Mouse (Mus musculus) small intestine, adult 2 months (tissue): ENCODE measurements around the gene Tnfrsf13b.

Experiments
- CTCF ChIP-seq: fragments of 200-500 bp; IDR thresholded peaks from 2 replicates; pipeline ENCODE4 v1.5.1; 2012; ENCODE audit warnings: low read depth, mild to moderate bottlenecking, control low read depth, inconsistent platforms, low read length, moderate library complexity, mixed read lengths; ENCODE audit not compliant: insufficient replicate concordance, insufficient read length; ENCODE audit errors: extremely low read depth
- POLR2A ChIP-seq: fragments of 200-500 bp; IDR thresholded peaks from 2 replicates; pipeline ENCODE4 v1.6.1; 2012; ENCODE audit warnings: low read depth, mild to moderate bottlenecking, control low read depth, inconsistent platforms, low read length, moderate library complexity

- TF ChIP-seq POLR2A (no peak), CTCF (no peak)
Measured at GRCm38 (mm10) chr11:61143564-61144469, 17.3 kb downstream of the Tnfrsf13b start.
